Mouse (Mus musculus): Measurements from ENCODE around the gene Dvl1. TPM values are rescaled to one million over a fixed set of nuclear protein-coding genes. Genes with fewer than 3 reads are reported as not detected.
A peak's percentile ranks its signal among the peaks of the same experiment; 100 is the strongest.

Gene Dvl1
- 10 to 100 TPM; 75.6 to 77.2 TPM for total RNA-seq (2021)

- peak; percentile 96 to 98 for DNase-seq (ENCODE audit: extremely low spot score in 1 of 2, low spot score in 1 of 2)
Observed at GRCm38 (mm10) chr4:155846871-155847578, at the start of gene Dvl1. TSS of gene Dvl1 (plus strand) at chr4:155847402.

- no peak for DNase-seq (ENCODE audit: extremely low spot score in 1 of 2, low spot score in 1 of 2)
Observed at GRCm38 (mm10) chr4:155802075-155802474, 45.1 kb upstream of the Dvl1 start.

GRCm38 (mm10) chr4:155802741-155803339 is 44.4 kb upstream of the Dvl1 start, which contains the start of gene Mrpl20:
TSS of gene Mrpl20 (plus strand) at chr4:155802878.
- no peak for DNase-seq (ENCODE audit: extremely low spot score in 1 of 2, low spot score in 1 of 2)

GRCm38 (mm10) chr4:155803340-155804041 is 43.7 kb upstream of the Dvl1 start:
- peak; percentile 97 to 99 for DNase-seq (ENCODE audit: extremely low spot score in 1 of 2, low spot score in 1 of 2)

- no peak for DNase-seq (ENCODE audit: extremely low spot score in 1 of 2, low spot score in 1 of 2)
Observed at GRCm38 (mm10) chr4:155807841-155808240, 39.4 kb upstream of the Dvl1 start.

- DNase-seq (ENCODE audit: extremely low spot score in 1 of 2, low spot score in 1 of 2), result peak; percentile 83
Observed at GRCm38 (mm10) chr4:155811929-155812664, 35.1 kb upstream of the Dvl1 start, which contains the start of gene Ccnl2. TSS of gene Ccnl2 (plus strand) at chr4:155812489.

GRCm38 (mm10) chr4:155812665-155813181 is 34.5 kb upstream of the Dvl1 start:
- no peak for DNase-seq (ENCODE audit: extremely low spot score in 1 of 2, low spot score in 1 of 2)

- DNase-seq (ENCODE audit: extremely low spot score in 1 of 2, low spot score in 1 of 2), result no peak
Observed at GRCm38 (mm10) chr4:155817533-155817932, 29.7 kb upstream of the Dvl1 start.

- DNase-seq (ENCODE audit: extremely low spot score in 1 of 2, low spot score in 1 of 2), result no peak
Observed at GRCm38 (mm10) chr4:155821025-155821424, 26.2 kb upstream of the Dvl1 start.

GRCm38 (mm10) chr4:155823443-155823842 is 23.8 kb upstream of the Dvl1 start:
- DNase-seq (ENCODE audit: extremely low spot score in 1 of 2, low spot score in 1 of 2), result no peak

GRCm38 (mm10) chr4:155829866-155830265 is 17.3 kb upstream of the Dvl1 start:
- no peak for DNase-seq (ENCODE audit: extremely low spot score in 1 of 2, low spot score in 1 of 2)

- no peak for DNase-seq (ENCODE audit: extremely low spot score in 1 of 2, low spot score in 1 of 2)
Observed at GRCm38 (mm10) chr4:155830596-155830995, 16.6 kb upstream of the Dvl1 start.

- DNase-seq (ENCODE audit: extremely low spot score in 1 of 2, low spot score in 1 of 2), result peak; percentile 88 to 93
Observed at GRCm38 (mm10) chr4:155831205-155831766, 15.9 kb upstream of the Dvl1 start, which contains the start of gene Aurkaip1. TSS of gene Aurkaip1 (plus strand) at chr4:155831272.

- no peak for DNase-seq (ENCODE audit: extremely low spot score in 1 of 2, low spot score in 1 of 2)
Observed at GRCm38 (mm10) chr4:155831831-155832230, 15.4 kb upstream of the Dvl1 start.

- no peak for DNase-seq (ENCODE audit: extremely low spot score in 1 of 2, low spot score in 1 of 2)
Observed at GRCm38 (mm10) chr4:155832321-155832720, 14.9 kb upstream of the Dvl1 start.

GRCm38 (mm10) chr4:155833234-155833633 is 14.0 kb upstream of the Dvl1 start:
- DNase-seq (ENCODE audit: extremely low spot score in 1 of 2, low spot score in 1 of 2), result no peak

- DNase-seq (ENCODE audit: extremely low spot score in 1 of 2, low spot score in 1 of 2), result peak in 1 of 2 experiments; percentile 68
Observed at GRCm38 (mm10) chr4:155833836-155834235, 13.4 kb upstream of the Dvl1 start.

GRCm38 (mm10) chr4:155837404-155838010 is 9.7 kb upstream of the Dvl1 start:
- no peak for DNase-seq (ENCODE audit: extremely low spot score in 1 of 2, low spot score in 1 of 2)

Measured in layer of hippocampus, postnatal 25 days (tissue).